In the genomic region with DNA sequence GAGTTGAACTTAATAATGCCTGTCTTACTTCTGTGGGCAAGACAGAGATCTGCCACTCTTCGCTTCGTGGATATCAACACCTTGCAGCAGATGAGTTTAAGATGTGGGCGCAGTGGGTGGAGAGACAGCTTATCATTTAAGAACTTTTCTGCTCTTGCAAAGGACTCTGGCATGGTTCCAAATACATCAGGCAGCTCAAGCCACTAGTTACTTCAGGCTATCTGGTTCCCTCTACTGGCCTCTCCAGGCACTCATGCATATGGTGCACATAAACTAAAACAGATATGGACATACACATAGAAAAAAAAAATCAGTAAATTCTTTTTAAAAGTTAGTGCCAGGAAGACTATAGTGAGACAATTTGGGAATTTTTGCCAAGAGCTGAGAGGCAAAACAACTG, we compare ENCODE assay signal across 18 mouse cellular contexts.
A peak's percentile ranks its signal among the peaks of the same experiment; 100 is the strongest.
DNase-seq lines count a peak whose midpoint lies in the region; TF ChIP-seq lines count a peak whose summit lies in the region.
"Had no signal": no experiment of that assay in that cellular context is flagged by ENCODE, and none has a peak within 500 bp of the region (broad histone marks: within the 10 kb centered on the region; RNA-seq: fewer than 3 reads in every experiment).

No protein-coding gene starts in this region.

- no peak overlapping the region for H3K4me3 ChIP-seq in layer of hippocampus, adult 2 months
- H3K4me3 ChIP-seq: forebrain, embryonic 13.5 days; heart, embryonic 12.5 days; liver, embryonic 15.5 days; myocyte; neural tube, embryonic 15.5 days had no signal

- TF ChIP-seq CTCF in layer of hippocampus, adult 2 months (conservative IDR thresholded peaks at IDR 0.05) = peak; percentile 34

- peak; percentile 5 to 29 for DNase-seq in cerebellum, postnatal 10 days
- DNase-seq in cerebellum, postnatal 25 days = no peak
- no peak for DNase-seq in layer of hippocampus, adult 2 months (ENCODE audit: low spot score in 2 of 2)
- no peak for DNase-seq in layer of hippocampus, adult 18-20 months (ENCODE audit: low spot score in 2 of 2)
- DNase-seq in 3T3-L1 (ENCODE audit: low read depth, low spot score) (peak; percentile 2), R1 (ENCODE audit: low read depth, low spot score) (peak; percentile 70)
- DNase-seq in testis, postnatal 10 days (ENCODE audit: low spot score) = no peak
- DNase-seq in cerebellum, postnatal 36 days = no peak
- DNase-seq: adrenal gland, adult 8-10 months; cerebellum, adult 2 months; heart, postnatal 36 days; kidney, adult 8-10 months; lung, postnatal 36 days had no signal

- no peak overlapping the region for H3K27ac ChIP-seq in layer of hippocampus, adult 2 months
- H3K27ac ChIP-seq: forebrain, embryonic 13.5 days; liver, embryonic 15.5 days; neural tube, embryonic 15.5 days had no signal

Comparison
In these comparisons a context has a peak if more than half of its experiments do, and no peak if none do; other contexts are left out.
1. DNase-seq: peak in cerebellum, postnatal 10 days (2 of 2), 3T3-L1 (single experiment) and R1 (single experiment); none in cerebellum, postnatal 25 days (0 of 2), layer of hippocampus, adult 2 months (0 of 2), layer of hippocampus, adult 18-20 months (0 of 2), testis, postnatal 10 days (single experiment) and cerebellum, postnatal 36 days (0 of 2).